Mouse (Mus musculus) limb, embryonic 10.5 days (tissue): Measurements from ENCODE around the gene Pde4a. TPM values are rescaled to one million over a fixed set of nuclear protein-coding genes. Genes with fewer than 3 reads are reported as not detected.

Source experiments
- DNase-seq: peaks from one replicate; pipeline ENCODE4 v3.0.0-alpha.2; 2017; ENCODE audit warnings: low spot score
- H3K27ac ChIP-seq: fragments of 300-500 bp; sonication (generic); 2 replicates; pipeline ENCODE4 v1.5.1; 2016; ENCODE audit warnings: mild to moderate bottlenecking
- H3K27me3 ChIP-seq: fragments of 300-500 bp; sonication (generic); 2 replicates; pipeline ENCODE4 v1.6.1; 2016; ENCODE audit warnings: low read depth, mild to moderate bottlenecking; ENCODE audit not compliant: poor library complexity, severe bottlenecking
- H3K36me3 ChIP-seq: fragments of 300-500 bp; sonication (generic); 2 replicates; pipeline ENCODE4 v1.6.1; 2016; ENCODE audit warnings: mild to moderate bottlenecking, moderate library complexity
- H3K4me1 ChIP-seq: fragments of 300-500 bp; sonication (generic); 2 replicates; pipeline ENCODE4 v1.6.1; 2016
- H3K4me3 ChIP-seq: fragments of 300-500 bp; sonication (generic); 2 replicates; pipeline ENCODE4 v1.5.1; 2016; ENCODE audit warnings: mild to moderate bottlenecking, moderate library complexity
- H3K9me3 ChIP-seq: fragments of 300-500 bp; sonication (generic); replicated peaks from 2 replicates; pipeline ENCODE4 v1.6.1; 2016; ENCODE audit warnings: mild to moderate bottlenecking
- WGBS: fragments of 180-500 bp; shearing (Covaris S2); methylation state at CpG from one replicate; pipeline ENCODE4 v1.1.7; 2016; 5-methylcytosine and 5-hydroxymethylcytosine counted together
- polyA plus RNA-seq: library from polyadenylated mRNA; unstranded; fragments of >200 nt; fragmentation: Nextera tagmentation; extraction: Ambion mirVana; gene quantifications from 2 replicates; pipeline ENCODE4 v1.2.1, GENCODE M21; 2016

Gene Pde4a
- polyA plus RNA-seq, 1 experiment from 2014 or later, result 4.5 TPM

DNA sequence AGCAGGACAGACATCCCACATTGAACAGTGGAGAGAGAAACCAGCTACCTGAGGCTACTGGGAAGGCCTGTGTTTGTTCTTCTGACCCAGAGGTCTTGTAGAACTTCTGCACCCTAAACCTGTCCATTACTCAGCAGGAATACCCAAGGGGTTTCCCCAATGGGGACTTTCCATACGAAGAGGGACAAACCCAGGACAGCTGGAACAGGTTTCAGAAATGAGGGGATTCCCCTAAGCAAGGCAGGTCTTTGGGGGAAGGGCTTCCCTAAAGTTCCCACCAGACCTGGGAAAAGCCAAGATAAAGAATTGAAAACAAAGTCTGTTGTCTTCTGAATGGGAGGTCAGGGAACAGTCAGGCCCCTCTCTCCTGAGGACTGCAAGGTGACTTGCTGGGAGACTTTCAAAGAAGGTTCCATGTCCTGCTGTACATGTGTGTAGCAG is 29.6 kb upstream of the Pde4a start:
- Histone ChIP-seq H3K4me1 (peaks cover 3% of the 10 kb centered on the region; the same call in 1 of the 2 replicates), H3K4me3 (no peak overlapping the region), H3K9me3 (no peaks in the 10 kb centered on the region), H3K27me3 (no peaks in the 10 kb centered on the region), H3K27ac (no peak overlapping the region), H3K36me3 (peaks cover 50% of the 10 kb centered on the region)
- no peak for DNase-seq
- WGBS, result 71% methylated on average over 1 of the region's 1 CpGs

DNA sequence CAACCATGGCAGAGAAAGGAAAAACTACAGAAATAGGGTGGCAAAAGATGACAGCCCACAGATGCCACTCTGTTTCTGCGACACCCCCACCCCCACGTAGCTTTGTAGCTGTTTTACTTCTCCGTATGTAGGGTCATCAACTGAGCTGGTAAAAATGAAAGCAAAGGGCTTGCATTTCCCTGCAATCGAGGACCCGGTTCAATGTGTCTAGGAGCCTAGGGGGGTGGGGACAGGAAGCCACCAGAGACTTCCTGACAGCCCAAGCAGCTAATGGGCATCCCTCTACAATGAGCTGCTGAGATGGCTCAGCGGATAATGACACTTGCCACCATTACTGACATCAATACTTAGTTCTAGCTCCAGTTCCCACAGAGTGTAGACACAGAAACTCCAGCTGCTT is 29.1 kb upstream of the Pde4a start:
- Histone ChIP-seq H3K27ac (no peak overlapping the region), H3K9me3 (no peaks in the 10 kb centered on the region), H3K4me1 (peaks cover 2% of the 10 kb centered on the region; the same call in 1 of the 2 replicates), H3K36me3 (peaks cover 55% of the 10 kb centered on the region), H3K27me3 (no peaks in the 10 kb centered on the region), H3K4me3 (no peak overlapping the region)
- WGBS, result 89% methylated on average over 6 of the region's 6 CpGs
- no peak for DNase-seq

DNA sequence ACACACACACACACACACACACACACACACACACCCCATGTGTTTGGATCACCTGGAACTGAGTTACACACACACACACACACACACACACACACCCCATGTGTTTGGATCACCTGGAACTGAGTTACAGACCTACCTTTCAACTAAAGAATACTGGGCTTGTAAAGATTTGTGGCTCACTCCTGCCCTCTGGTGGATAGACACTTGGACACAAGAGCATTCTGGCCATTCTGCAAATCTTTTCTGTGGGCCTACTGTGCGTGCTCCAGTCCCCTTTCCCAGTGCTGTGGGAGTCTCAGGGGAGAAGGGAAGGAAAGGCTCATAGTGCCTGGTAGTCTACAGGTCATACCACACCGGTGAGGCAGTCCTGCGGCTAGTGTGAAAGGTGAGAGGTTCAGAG is 28.3 kb upstream of the Pde4a start:
- peak; percentile 66 for DNase-seq
- H3K4me1 ChIP-seq, result no peaks in the 10 kb centered on the region
- no peak overlapping the region for H3K27ac ChIP-seq
- 57% methylated on average over 3 of the region's 3 CpGs for WGBS
- no peak overlapping the region for H3K4me3 ChIP-seq
- peaks cover 63% of the 10 kb centered on the region for H3K36me3 ChIP-seq
- no peaks in the 10 kb centered on the region for H3K27me3 ChIP-seq
- H3K9me3 ChIP-seq, result no peaks in the 10 kb centered on the region

DNA sequence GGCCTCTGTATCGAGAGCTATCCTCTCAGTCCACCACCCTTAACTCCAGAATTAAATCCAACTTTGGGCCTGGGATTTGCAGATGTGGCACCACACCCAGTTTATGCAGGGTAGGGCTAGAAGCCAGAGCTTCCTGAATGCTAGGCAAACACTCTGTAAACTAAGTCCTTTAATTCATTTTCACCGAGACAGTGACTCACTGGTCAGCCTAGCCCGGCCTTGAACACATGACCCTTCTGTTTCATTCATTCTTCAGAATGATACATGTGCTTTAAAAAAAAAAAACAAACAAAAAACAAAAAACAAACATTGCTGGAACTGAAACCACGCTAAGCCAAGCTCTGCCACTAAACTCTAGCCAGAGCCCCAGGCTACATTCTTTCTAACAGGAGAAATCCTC is 27.1 kb upstream of the Pde4a start:
- Histone ChIP-seq H3K27ac (no peak overlapping the region), H3K36me3 (peaks cover 75% of the 10 kb centered on the region), H3K27me3 (no peaks in the 10 kb centered on the region), H3K4me3 (no peak overlapping the region), H3K9me3 (no peaks in the 10 kb centered on the region), H3K4me1 (no peaks in the 10 kb centered on the region)
- 88% methylated on average over 4 of the region's 4 CpGs for WGBS
- no peak for DNase-seq

DNA sequence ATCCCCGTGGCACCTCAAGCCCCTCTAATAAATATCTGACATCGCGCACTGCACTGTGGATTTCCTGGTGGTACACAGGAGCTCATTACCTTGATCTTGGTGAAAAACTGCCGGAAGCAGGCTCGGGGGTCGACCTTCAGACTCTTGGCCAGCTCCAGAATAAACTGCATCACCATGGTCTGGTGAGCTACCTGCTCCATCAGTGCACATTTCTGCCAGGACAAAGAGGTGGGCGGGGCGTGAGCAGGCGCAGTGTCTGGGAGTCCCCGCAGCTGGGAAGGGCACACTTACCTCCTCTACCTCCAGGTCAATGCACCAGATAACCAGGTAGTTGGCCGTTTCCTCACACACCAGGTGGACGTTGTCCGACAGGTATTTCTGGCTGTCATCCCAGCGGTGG is 23.6 kb upstream of the Pde4a start:
- Histone ChIP-seq H3K4me3 (no peak overlapping the region), H3K27ac (no peak overlapping the region), H3K27me3 (no peaks in the 10 kb centered on the region), H3K4me1 (peaks cover 10% of the 10 kb centered on the region), H3K36me3 (peaks cover 99% of the 10 kb centered on the region), H3K9me3 (no peaks in the 10 kb centered on the region)
- 92% methylated on average over 14 of the region's 14 CpGs for WGBS
- DNase-seq, result no peak

DNA sequence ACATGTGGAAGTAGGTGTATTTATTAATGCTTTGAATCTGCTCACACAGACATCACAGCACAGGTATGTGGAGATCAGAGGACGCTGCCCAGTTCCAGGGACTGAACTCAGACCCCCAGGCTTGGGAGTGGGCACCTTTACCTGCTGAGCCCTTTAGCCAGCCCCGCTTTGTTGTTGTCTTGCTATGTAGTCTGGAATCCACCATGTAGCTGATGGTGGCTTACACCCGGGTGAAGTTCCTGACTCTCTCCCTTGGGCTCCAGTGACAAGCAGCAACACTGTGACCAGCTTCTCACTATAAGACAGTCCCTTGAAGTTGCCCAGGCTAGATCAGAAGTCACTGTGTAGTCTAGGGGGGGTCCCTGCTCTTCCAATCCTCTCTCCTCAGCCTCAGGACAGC is 21.2 kb upstream of the Pde4a start:
- 92% methylated on average over 3 of the region's 3 CpGs for WGBS
- Histone ChIP-seq H3K4me3 (no peak overlapping the region), H3K36me3 (peaks cover 88% of the 10 kb centered on the region), H3K9me3 (no peaks in the 10 kb centered on the region), H3K27ac (no peak overlapping the region), H3K27me3 (no peaks in the 10 kb centered on the region), H3K4me1 (peaks cover 32% of the 10 kb centered on the region)
- DNase-seq, result no peak

DNA sequence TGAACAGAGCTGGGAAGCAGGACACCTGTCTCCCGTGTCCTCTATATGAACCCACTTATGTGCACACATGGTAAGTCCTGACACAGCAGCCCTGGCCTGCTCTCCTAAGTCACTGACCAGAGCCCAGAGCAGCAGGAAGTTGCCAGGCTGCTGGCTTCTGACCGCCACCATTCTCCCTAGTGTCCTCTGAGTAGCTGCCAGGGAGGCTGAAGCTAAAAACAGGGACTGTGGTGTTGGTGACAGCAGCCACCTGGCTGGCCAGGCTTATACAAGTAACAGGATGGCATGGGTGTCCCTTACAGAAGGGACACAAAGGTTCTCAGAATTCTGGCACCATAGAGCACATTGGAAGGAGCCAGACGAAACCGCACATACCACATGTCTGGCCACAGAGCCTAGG is 20.1 kb upstream of the Pde4a start:
- WGBS, result 97% methylated on average over 4 of the region's 4 CpGs
- H3K27me3 ChIP-seq, result no peaks in the 10 kb centered on the region
- H3K27ac ChIP-seq, result no peak overlapping the region
- no peak overlapping the region for H3K4me3 ChIP-seq
- H3K4me1 ChIP-seq, result peaks cover 37% of the 10 kb centered on the region
- H3K9me3 ChIP-seq, result no peaks in the 10 kb centered on the region
- H3K36me3 ChIP-seq, result peaks cover 77% of the 10 kb centered on the region
- no peak for DNase-seq

DNA sequence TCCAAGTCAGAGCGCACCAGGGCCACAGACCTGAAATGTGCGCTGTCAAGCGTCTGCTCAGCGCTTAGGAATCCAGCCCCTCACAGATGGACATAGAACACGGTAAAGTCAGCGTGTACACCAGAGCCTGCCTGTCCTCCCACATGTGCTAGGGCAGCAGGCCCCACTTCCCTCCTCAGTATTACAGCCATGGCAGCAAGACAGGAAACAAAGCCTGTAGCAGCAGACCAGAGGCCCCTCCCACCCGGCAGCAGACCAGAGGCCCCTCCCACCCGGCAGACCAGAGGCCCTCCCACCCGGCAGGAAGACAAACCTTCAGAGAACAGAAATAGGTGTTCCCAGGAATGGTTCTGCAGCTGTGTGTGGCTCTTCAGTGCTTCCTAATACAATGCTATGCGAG is 18.8 kb upstream of the Pde4a start:
- 51% methylated on average over 10 of the region's 10 CpGs for WGBS
- peak overlapping the region; percentile 81 for H3K27ac ChIP-seq
- H3K9me3 ChIP-seq, result no peaks in the 10 kb centered on the region
- peaks cover 37% of the 10 kb centered on the region for H3K4me1 ChIP-seq
- peaks cover 64% of the 10 kb centered on the region for H3K36me3 ChIP-seq
- peak; percentile 69 for DNase-seq
- H3K4me3 ChIP-seq, result peak overlapping the region; percentile 88
- H3K27me3 ChIP-seq, result no peaks in the 10 kb centered on the region

DNA sequence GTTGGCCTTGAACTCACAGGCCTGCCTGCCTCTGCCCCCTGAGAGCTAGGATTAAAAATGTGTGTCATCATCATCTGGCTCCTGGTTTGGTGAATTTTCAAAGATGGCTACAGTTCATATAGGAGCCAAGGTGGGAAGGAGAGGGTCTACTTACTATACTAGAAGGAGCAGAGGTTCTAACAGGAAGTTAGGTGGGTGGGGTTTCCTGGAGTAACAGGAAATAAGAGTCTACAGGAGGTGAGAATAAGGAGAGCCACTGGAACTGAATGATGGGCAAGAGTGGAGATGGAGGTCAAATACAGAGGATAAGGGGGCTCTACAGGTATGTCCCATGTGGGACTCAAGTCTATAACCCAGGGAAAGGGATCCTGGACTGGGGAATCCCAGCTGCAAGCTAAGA is 17.1 kb upstream of the Pde4a start:
- Histone ChIP-seq H3K27me3 (no peaks in the 10 kb centered on the region), H3K9me3 (no peaks in the 10 kb centered on the region), H3K36me3 (peaks cover 47% of the 10 kb centered on the region), H3K27ac (no peak overlapping the region), H3K4me3 (peak overlapping the region; percentile 88), H3K4me1 (peaks cover 49% of the 10 kb centered on the region)
- no peak for DNase-seq

DNA sequence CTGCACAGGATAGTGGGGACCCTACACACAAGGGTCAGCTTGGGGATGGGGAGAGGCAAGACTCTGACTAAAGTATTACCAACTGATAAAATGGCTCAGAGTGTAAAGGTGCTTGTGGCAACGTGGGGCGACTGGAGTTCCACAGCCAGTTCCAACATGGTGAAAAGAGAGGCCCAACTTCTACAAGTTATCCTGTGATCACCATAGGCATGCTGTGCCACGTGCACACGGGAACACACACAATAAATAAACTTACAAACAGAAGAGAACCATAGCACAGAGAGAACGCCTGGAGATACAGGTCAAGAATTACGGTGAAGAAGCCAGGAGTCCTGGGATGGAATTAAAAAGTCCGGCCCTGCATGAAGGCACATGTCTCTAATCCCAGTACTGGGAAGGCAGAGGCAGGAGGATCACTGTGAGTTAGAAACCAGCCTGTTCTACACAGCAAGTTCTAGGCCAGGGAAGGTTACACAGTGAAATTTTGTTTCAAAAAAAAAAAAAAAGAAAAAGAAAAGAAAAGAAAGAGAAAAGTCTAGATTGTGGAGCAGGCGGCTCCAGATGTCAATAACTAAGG is 16.3 kb upstream of the Pde4a start:
- Histone ChIP-seq H3K36me3 (peaks cover 40% of the 10 kb centered on the region), H3K27me3 (no peaks in the 10 kb centered on the region), H3K9me3 (no peaks in the 10 kb centered on the region), H3K27ac (peak overlapping the region; percentile 92), H3K4me3 (peak overlapping the region; percentile 88), H3K4me1 (peaks cover 56% of the 10 kb centered on the region)
- DNase-seq, result no peak
- 13% methylated on average over 8 of the region's 8 CpGs for WGBS

DNA sequence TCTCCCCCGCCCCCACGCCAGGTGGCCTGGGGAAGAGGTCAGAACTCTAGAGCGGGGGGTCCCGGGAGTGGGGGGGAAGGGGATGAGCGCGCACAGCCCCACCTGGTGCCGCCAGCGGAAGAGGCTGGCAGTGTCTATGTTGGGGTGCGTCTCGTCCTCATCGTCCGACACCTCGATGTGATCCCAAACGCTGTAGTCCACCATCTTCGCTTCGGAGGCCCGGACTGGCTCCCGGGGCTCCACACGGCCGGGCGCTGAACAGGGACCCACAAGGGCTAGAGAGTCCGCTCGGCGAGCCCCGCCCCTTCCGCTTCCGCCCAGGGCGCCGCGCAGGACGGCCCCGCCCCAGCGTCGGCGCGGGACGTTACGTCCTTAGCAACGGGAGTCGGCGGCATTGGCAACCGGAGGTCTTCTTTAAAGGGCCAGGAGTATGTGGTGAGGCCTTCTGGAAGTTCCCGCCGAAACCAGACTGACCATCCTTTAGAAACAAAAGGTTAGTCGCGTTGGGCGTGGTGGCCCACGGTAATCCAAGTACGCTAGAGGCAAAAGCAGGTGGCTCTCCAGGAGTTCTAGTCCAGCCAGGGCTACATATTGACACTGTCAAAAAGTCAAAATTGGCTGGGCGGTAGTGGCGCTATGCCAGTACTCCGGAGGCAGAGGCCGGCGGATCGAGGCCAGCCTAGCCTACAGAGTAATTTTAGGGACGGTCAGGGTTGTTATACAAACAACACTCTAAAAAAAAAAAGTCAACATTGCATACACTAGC is 15.7 kb upstream of the Pde4a start, which contains the start of gene Cdc37:
Gene Cdc37 (minus strand): TSS at position 329 of the 766 bp plus-strand sequence.
- Histone ChIP-seq H3K36me3 (peaks cover 33% of the 10 kb centered on the region), H3K27me3 (no peaks in the 10 kb centered on the region), H3K4me1 (peaks cover 60% of the 10 kb centered on the region), H3K4me3 (peak within 1 kb of the TSS; percentile 88), H3K27ac (peak within 1 kb of the TSS; percentile 92), H3K9me3 (no peaks in the 10 kb centered on the region)
- 7% methylated on average over 56 of the region's 56 CpGs for WGBS
- peak; percentile 99 for DNase-seq

DNA sequence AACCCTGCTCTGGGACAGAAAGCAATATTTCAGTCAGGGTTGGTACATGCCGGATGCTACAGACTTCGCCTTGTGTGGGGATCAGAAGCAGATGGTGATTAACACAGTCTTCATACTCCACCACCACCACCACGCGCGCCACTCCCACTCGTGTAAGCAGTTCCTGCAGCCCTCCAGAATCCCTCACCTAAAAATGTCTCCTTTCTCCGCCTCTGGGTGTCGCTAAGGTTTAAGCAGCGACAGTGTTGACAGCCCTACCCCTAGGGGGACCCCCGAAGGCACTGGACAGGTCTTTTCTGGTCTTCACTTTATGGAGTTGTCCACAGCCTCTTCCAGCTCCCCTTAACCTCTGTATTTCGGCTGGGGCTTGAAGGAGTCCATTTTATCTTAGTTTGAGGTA is 12.8 kb upstream of the Pde4a start:
- peak overlapping the region; percentile 51 for H3K4me3 ChIP-seq
- DNase-seq, result peak; percentile 71
- peaks cover 42% of the 10 kb centered on the region for H3K4me1 ChIP-seq
- no peaks in the 10 kb centered on the region for H3K9me3 ChIP-seq
- no peaks in the 10 kb centered on the region for H3K27me3 ChIP-seq
- no peak overlapping the region; the same call in 1 of the 2 replicates for H3K27ac ChIP-seq
- H3K36me3 ChIP-seq, result peaks cover 7% of the 10 kb centered on the region
- WGBS, result 4% methylated on average over 11 of the region's 11 CpGs

DNA sequence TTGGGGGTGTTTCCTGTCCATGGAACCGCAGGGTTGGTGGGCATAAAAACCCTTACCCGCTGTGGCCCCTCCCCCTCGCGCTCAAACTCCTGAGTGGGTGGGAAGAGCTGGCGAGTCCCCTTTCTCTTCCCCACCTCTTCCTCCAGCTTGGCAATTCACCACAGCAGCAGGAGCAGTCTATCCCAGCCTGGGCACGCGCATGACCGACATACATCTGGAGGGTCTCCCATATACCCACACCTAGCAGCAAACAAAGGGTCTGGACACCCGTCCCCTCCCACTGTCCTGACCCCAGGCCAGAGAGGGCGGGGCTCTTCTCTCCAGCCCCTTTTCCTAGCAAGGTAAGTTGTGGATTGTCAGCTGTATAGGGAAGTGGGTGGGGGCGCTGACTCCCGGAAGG is 12.2 kb upstream of the Pde4a start:
- peak overlapping the region; percentile 80 for H3K27ac ChIP-seq
- DNase-seq, result peak; percentile 50
- no peaks in the 10 kb centered on the region for H3K27me3 ChIP-seq
- peaks cover 1% of the 10 kb centered on the region for H3K36me3 ChIP-seq
- peak overlapping the region; percentile 51 for H3K4me3 ChIP-seq
- 8% methylated on average over 12 of the region's 12 CpGs for WGBS
- H3K4me1 ChIP-seq, result peaks cover 36% of the 10 kb centered on the region
- H3K9me3 ChIP-seq, result no peaks in the 10 kb centered on the region
